Mouse (Mus musculus) liver, embryonic 16.5 days (tissue): ENCODE measurements around the gene Pik3ca. TPM values are rescaled to one million over a fixed set of nuclear protein-coding genes. Genes with fewer than 3 reads are reported as not detected.

Experiments
- ATAC-seq: fragments of 200-750 bp; cut with Nextera tagmentation; 2 replicates; pipeline ENCODE4 v1.8.0; 2017; ENCODE audit warnings: low read depth, mild to moderate bottlenecking, moderate number of reproducible peaks, moderate library complexity
- H3K27ac ChIP-seq: fragments of 300-500 bp; sonication (generic); 2 replicates; pipeline ENCODE4 v1.5.1; 2014; ENCODE audit warnings: mild to moderate bottlenecking, low read length
- H3K27me3 ChIP-seq: fragments of 300-500 bp; sonication (generic); 2 replicates; pipeline ENCODE4 v1.6.1; 2014; ENCODE audit warnings: low read depth, low read length, mixed read lengths; ENCODE audit not compliant: control insufficient read depth, insufficient read depth
- H3K36me3 ChIP-seq: fragments of 300-500 bp; sonication (generic); 2 replicates; pipeline ENCODE4 v1.6.1; 2014; ENCODE audit warnings: mild to moderate bottlenecking; ENCODE audit not compliant: control insufficient read depth, insufficient read depth
- H3K4me1 ChIP-seq: fragments of 300-500 bp; sonication (generic); 2 replicates; pipeline ENCODE4 v1.6.1; 2014; ENCODE audit warnings: low read depth, low read length, mixed read lengths; ENCODE audit not compliant: control insufficient read depth
- H3K4me2 ChIP-seq: fragments of 300-500 bp; sonication (generic); 2 replicates; pipeline ENCODE4 v1.6.1; 2014; ENCODE audit warnings: low read depth, low read length, mixed read lengths
- H3K4me3 ChIP-seq: fragments of 300-500 bp; sonication (generic); 2 replicates; pipeline ENCODE4 v1.5.1; 2014; ENCODE audit warnings: low read depth, mild to moderate bottlenecking, low read length
- H3K9ac ChIP-seq: fragments of 300-500 bp; sonication (generic); 2 replicates; pipeline ENCODE4 v1.6.1; 2014; ENCODE audit warnings: low read depth, low read length
- H3K9me3 ChIP-seq: fragments of 300-500 bp; sonication (generic); replicated peaks from 2 replicates; pipeline ENCODE4 v1.6.1; 2016; ENCODE audit warnings: low read length; ENCODE audit not compliant: control insufficient read depth
- WGBS: fragments of 180-500 bp; shearing (Covaris S2); extraction: QIAGEN DNeasy Blood & Tissue Kit; methylation state at CpG from one replicate; pipeline ENCODE4 v1.1.7; 2014; ENCODE audit not compliant: insufficient replicate concordance; 5-methylcytosine and 5-hydroxymethylcytosine counted together
- polyA plus RNA-seq: library from polyadenylated mRNA; unstranded; fragments of >200 nt; fragmentation: Nextera tagmentation; extraction: Ambion mirVana; gene quantifications from 2 replicates; pipeline ENCODE4 v1.2.1, GENCODE M21; 2015

The Pik3ca gene
- polyA plus RNA-seq, 1 experiment from 2014 or later, result 2.9 TPM

- Histone ChIP-seq H3K4me3 (no peak overlapping the region), H3K4me1 (no peaks in the 10 kb centered on the region; the same call in none of the 2 replicates), H3K9me3 (no peaks in the 10 kb centered on the region), H3K27ac (no peak overlapping the region), H3K27me3 (no peaks in the 10 kb centered on the region), H3K9ac (no peak overlapping the region), H3K4me2 (no peak overlapping the region), H3K36me3 (no peaks in the 10 kb centered on the region)
- ATAC-seq, result no peak
- 46% methylated on average over 8 of the region's 8 CpGs for WGBS
These were observed 98.6 kb downstream of the Pik3ca start for GRCm38 (mm10) chr3:32495856-32496710.

GRCm38 (mm10) chr3:32496711-32497070 is 99.2 kb downstream of the Pik3ca start:
- no peak overlapping the region for H3K4me2 ChIP-seq
- H3K27ac ChIP-seq, result no peak overlapping the region
- no peak overlapping the region for H3K9ac ChIP-seq
- ATAC-seq, result no peak
- H3K4me3 ChIP-seq, result no peak overlapping the region
- no peaks in the 10 kb centered on the region; the same call in none of the 2 replicates for H3K4me1 ChIP-seq
- H3K9me3 ChIP-seq, result no peaks in the 10 kb centered on the region
- no peaks in the 10 kb centered on the region for H3K36me3 ChIP-seq
- no peaks in the 10 kb centered on the region for H3K27me3 ChIP-seq
- 84% methylated on average over 1 of the region's 1 CpGs for WGBS

- Histone ChIP-seq H3K9me3 (no peaks in the 10 kb centered on the region), H3K36me3 (no peaks in the 10 kb centered on the region), H3K4me3 (no peak overlapping the region), H3K9ac (no peak overlapping the region), H3K27me3 (no peaks in the 10 kb centered on the region), H3K4me2 (no peak overlapping the region), H3K4me1 (no peaks in the 10 kb centered on the region; the same call in none of the 2 replicates), H3K27ac (no peak overlapping the region)
- ATAC-seq, result no peak
- 72% methylated on average over 2 of the region's 2 CpGs for WGBS
These were observed 102.9 kb downstream of the Pik3ca start for GRCm38 (mm10) chr3:32500346-32500745.

GRCm38 (mm10) chr3:32505841-32506240 is 108.4 kb downstream of the Pik3ca start:
- no peak overlapping the region for H3K4me3 ChIP-seq
- H3K9ac ChIP-seq, result no peak overlapping the region
- no peak overlapping the region for H3K27ac ChIP-seq
- no peak for ATAC-seq
- H3K9me3 ChIP-seq, result no peaks in the 10 kb centered on the region
- H3K36me3 ChIP-seq, result no peaks in the 10 kb centered on the region
- WGBS, result 38% methylated on average over 3 of the region's 3 CpGs
- peaks cover 12% of the 10 kb centered on the region for H3K4me1 ChIP-seq
- H3K4me2 ChIP-seq, result no peak overlapping the region
- H3K27me3 ChIP-seq, result no peaks in the 10 kb centered on the region

GRCm38 (mm10) chr3:32506366-32507225 is 109.1 kb downstream of the Pik3ca start:
- Histone ChIP-seq H3K4me1 (peaks cover 16% of the 10 kb centered on the region), H3K9ac (no peak overlapping the region), H3K36me3 (no peaks in the 10 kb centered on the region), H3K27me3 (no peaks in the 10 kb centered on the region), H3K4me2 (no peak overlapping the region), H3K9me3 (no peaks in the 10 kb centered on the region), H3K4me3 (no peak overlapping the region), H3K27ac (no peak overlapping the region)
- 53% methylated on average over 11 of the region's 11 CpGs for WGBS
- ATAC-seq, result no peak

- 0 out of 2 replicates have a peak overlapping the region, but pooled peaks have one; percentile 17 for H3K9ac ChIP-seq
- no peak overlapping the region; the same call in 1 of the 2 replicates for H3K27ac ChIP-seq
- ATAC-seq, result no peak
- peak overlapping the region; percentile 25 for H3K4me3 ChIP-seq
- no peaks in the 10 kb centered on the region for H3K27me3 ChIP-seq
- H3K4me2 ChIP-seq, result peak overlapping the region; percentile 97
- WGBS, result 3% methylated on average over 17 of the region's 17 CpGs
- H3K36me3 ChIP-seq, result no peaks in the 10 kb centered on the region
- no peaks in the 10 kb centered on the region for H3K9me3 ChIP-seq
- H3K4me1 ChIP-seq, result peaks cover 34% of the 10 kb centered on the region
These were observed 111.3 kb downstream of the Pik3ca start for GRCm38 (mm10) chr3:32508666-32509324.

- Histone ChIP-seq H3K9me3 (no peaks in the 10 kb centered on the region), H3K9ac (peak within 1 kb of the TSS; percentile 90), H3K27ac (peak within 1 kb of the TSS; percentile 93), H3K4me1 (peaks cover 35% of the 10 kb centered on the region), H3K4me2 (peak within 1 kb of the TSS; percentile 97), H3K4me3 (peak within 1 kb of the TSS; percentile 90), H3K27me3 (no peaks in the 10 kb centered on the region), H3K36me3 (no peaks in the 10 kb centered on the region; the same call in 1 of the 2 replicates)
- WGBS, result 11% methylated on average over 24 of the region's 24 CpGs
- ATAC-seq, result peak; percentile 25
These were observed 112.3 kb downstream of the Pik3ca start, which contains the start of gene Zfp639 for GRCm38 (mm10) chr3:32509496-32510374. Gene Zfp639 (plus strand): TSS chr3:32510259.
